In the genomic region with DNA sequence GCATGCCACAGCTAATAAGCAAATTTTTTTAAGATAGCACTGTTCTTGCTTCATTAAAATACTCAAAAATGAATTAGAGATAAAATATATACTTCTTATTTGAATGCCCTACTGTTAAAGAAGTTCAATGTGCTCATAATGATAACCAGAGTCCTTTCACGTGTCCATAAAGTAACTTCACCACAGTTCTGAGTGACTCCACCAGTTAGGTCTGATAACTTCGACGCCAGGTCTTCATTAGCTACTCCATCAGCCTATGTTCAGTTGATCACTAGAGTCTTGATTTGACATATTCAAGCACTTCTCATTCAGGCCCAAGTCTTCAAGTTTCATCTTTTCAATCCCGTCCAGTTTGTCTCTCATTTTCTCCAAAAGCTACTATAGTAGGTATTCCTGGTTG, we compare ENCODE assay signal across 16 mouse cellular contexts.
"Had no signal": no experiment of that assay in that cellular context is flagged by ENCODE, and none has a peak within 500 bp of the region (broad histone marks: within the 10 kb centered on the region; RNA-seq: fewer than 3 reads in every experiment).

No protein-coding gene starts in this region.

- H3K9me3 ChIP-seq: neural tube, embryonic 13.5 days; neural tube, embryonic 15.5 days; stomach, embryonic 15.5 days had no signal

- H3K4me3 ChIP-seq: neural tube, embryonic 13.5 days; neural tube, embryonic 15.5 days; stomach, embryonic 15.5 days had no signal

- DNase-seq: retina, postnatal 1 day; right cerebral cortex, adult 18-20 months; right cerebral cortex, postnatal 14 days; right cerebral cortex, postnatal 25 days; right cerebral cortex, postnatal 4 days; spleen, adult 18-20 months; thymus, adult 18-20 months; thymus, adult 2 months; thymus, postnatal 14 days; thymus, postnatal 25 days; thymus, postnatal 36 days; thymus, postnatal 4 days had no signal

- H3K27me3 ChIP-seq: neural tube, embryonic 13.5 days; neural tube, embryonic 15.5 days; stomach, embryonic 15.5 days had no signal

- H3K36me3 ChIP-seq: stomach, embryonic 15.5 days had no signal

- H3K27ac ChIP-seq: neural tube, embryonic 13.5 days; neural tube, embryonic 15.5 days; stomach, embryonic 15.5 days; stomach, postnatal 0 days had no signal

- H3K4me1 ChIP-seq: neural tube, embryonic 13.5 days; neural tube, embryonic 15.5 days; stomach, embryonic 15.5 days had no signal
